Mouse (Mus musculus): ENCODE data around the gene Rbm8a2. TPM values are rescaled to one million over a fixed set of nuclear protein-coding genes. Genes with fewer than 3 reads are reported as not detected.

Rbm8a2 gene
- total RNA-seq, 2 experiments from 2014 or later, result not detected

GRCm38 (mm10) chr1:175931391-175931790, 47.5 kb downstream of the Rbm8a2 start:
- no peak for DNase-seq (ENCODE audit: low spot score in 2 of 2)

Other genes starting within 250 kb of the Rbm8a2 start
- gene Exo1, start 98.5 kb downstream of the Rbm8a2 start, total RNA-seq (2021), result 1 to 10 TPM; 2.8 TPM
- gene Gm38100, start 58.8 kb downstream of the Rbm8a2 start, total RNA-seq (2021), result not detected

All from layer of hippocampus, postnatal 10 days (tissue).